Mouse (Mus musculus): ENCODE data around the gene Ccdc102a.
A peak's percentile ranks its signal among the peaks of the same experiment; 100 is the strongest.

Gene Ccdc102a

GRCm38 (mm10) chr8:94917851-94918495, at the start of gene Ccdc102a:
Gene Ccdc102a (minus strand): TSS chr8:94918098.
- no peak for DNase-seq (ENCODE audit: low read depth, low spot score)

GRCm38 (mm10) chr8:94967554-94967953, 49.7 kb upstream of the Ccdc102a start:
- DNase-seq (ENCODE audit: low read depth, low spot score) = peak; percentile 40

GRCm38 (mm10) chr8:94967071-94967470, 49.2 kb upstream of the Ccdc102a start:
- no peak for DNase-seq (ENCODE audit: low read depth, low spot score)

GRCm38 (mm10) chr8:94966578-94966977, 48.7 kb upstream of the Ccdc102a start:
- DNase-seq (ENCODE audit: low read depth, low spot score) = peak; percentile 58

- DNase-seq (ENCODE audit: low read depth, low spot score) = no peak
Measured at GRCm38 (mm10) chr8:94964828-94965227, 46.9 kb upstream of the Ccdc102a start.

- no peak for DNase-seq (ENCODE audit: low read depth, low spot score)
Measured at GRCm38 (mm10) chr8:94962201-94962600, 44.3 kb upstream of the Ccdc102a start.

GRCm38 (mm10) chr8:94956078-94956574, 38.2 kb upstream of the Ccdc102a start:
- no peak for DNase-seq (ENCODE audit: low read depth, low spot score)

- DNase-seq (ENCODE audit: low read depth, low spot score) = peak; percentile 54
Measured at GRCm38 (mm10) chr8:94954921-94955758, 37.2 kb upstream of the Ccdc102a start.

- DNase-seq (ENCODE audit: low read depth, low spot score) = no peak
Measured at GRCm38 (mm10) chr8:94954368-94954737, 36.5 kb upstream of the Ccdc102a start.

- no peak for DNase-seq (ENCODE audit: low read depth, low spot score)
Measured at GRCm38 (mm10) chr8:94953624-94954367, 35.9 kb upstream of the Ccdc102a start.

GRCm38 (mm10) chr8:94952086-94952485, 34.2 kb upstream of the Ccdc102a start:
- peak; percentile 21 for DNase-seq (ENCODE audit: low read depth, low spot score)

- no peak for DNase-seq (ENCODE audit: low read depth, low spot score)
Measured at GRCm38 (mm10) chr8:94950458-94950857, 32.6 kb upstream of the Ccdc102a start.

GRCm38 (mm10) chr8:94950046-94950445, 32.1 kb upstream of the Ccdc102a start:
- DNase-seq (ENCODE audit: low read depth, low spot score) = peak; percentile 90

- DNase-seq (ENCODE audit: low read depth, low spot score) = no peak
Measured at GRCm38 (mm10) chr8:94949010-94949409, 31.1 kb upstream of the Ccdc102a start.

GRCm38 (mm10) chr8:94948421-94948820, 30.5 kb upstream of the Ccdc102a start:
- no peak for DNase-seq (ENCODE audit: low read depth, low spot score)

- peak; percentile 82 for DNase-seq (ENCODE audit: low read depth, low spot score)
Measured at GRCm38 (mm10) chr8:94945185-94945584, 27.3 kb upstream of the Ccdc102a start.

- peak; percentile 43 for DNase-seq (ENCODE audit: low read depth, low spot score)
Measured at GRCm38 (mm10) chr8:94942566-94942965, 24.7 kb upstream of the Ccdc102a start.

- DNase-seq (ENCODE audit: low read depth, low spot score) = no peak
Measured at GRCm38 (mm10) chr8:94935172-94935571, 17.3 kb upstream of the Ccdc102a start.

GRCm38 (mm10) chr8:94933918-94934317, 16.0 kb upstream of the Ccdc102a start:
- DNase-seq (ENCODE audit: low read depth, low spot score) = no peak

- no peak for DNase-seq (ENCODE audit: low read depth, low spot score)
Measured at GRCm38 (mm10) chr8:94928227-94928626, 10.3 kb upstream of the Ccdc102a start.

GRCm38 (mm10) chr8:94923405-94923804, 5.5 kb upstream of the Ccdc102a start, which contains the start of gene Adgrg5:
Gene Adgrg5 (plus strand): TSS chr8:94923694.
- no peak for DNase-seq (ENCODE audit: low read depth, low spot score)

- DNase-seq (ENCODE audit: low read depth, low spot score) = no peak
Measured at GRCm38 (mm10) chr8:94922602-94923001, 4.7 kb upstream of the Ccdc102a start.
